8 mouse cellular contexts compared by ENCODE assay signal in genomic region chr12:101818608-101819370, GRCm38 (mm10). TPM values are rescaled to one million over a fixed set of nuclear protein-coding genes. Genes with fewer than 3 reads are reported as not detected.
DNase-seq lines count a peak whose midpoint lies in the region; ATAC-seq lines count a peak whose summit lies in the region.

Fbln5 (minus strand) TSS chr12:101819055.

- H3K4me1 ChIP-seq in embryonic facial prominence, embryonic 14.5 days (ENCODE audit: control insufficient read depth, insufficient read depth, low read length): peaks cover 20% of the 10 kb centered on the region
- H3K4me1 ChIP-seq in heart, embryonic 13.5 days: peaks cover 19% of the 10 kb centered on the region
- H3K4me1 ChIP-seq in kidney, embryonic 15.5 days: peaks cover 11% of the 10 kb centered on the region
- 0 out of 2 replicates have a peak, but pooled peaks cover 14% of the 10 kb centered on the region for H3K4me1 ChIP-seq in lung, embryonic 15.5 days

- peak within 1 kb of the TSS; percentile 61 for H3K9ac ChIP-seq in embryonic facial prominence, embryonic 14.5 days (ENCODE audit: low read depth, low read length)
- H3K9ac ChIP-seq in heart, embryonic 13.5 days: peak within 1 kb of the TSS; percentile 76
- H3K9ac ChIP-seq in kidney, embryonic 15.5 days: peak within 1 kb of the TSS; percentile 47
- peak within 1 kb of the TSS; percentile 43 for H3K9ac ChIP-seq in lung, embryonic 15.5 days

- ATAC-seq in embryonic facial prominence, embryonic 14.5 days (ENCODE audit: low read depth): peak; percentile 95
- 0 out of 2 replicates have a peak, but pooled peaks have one; percentile 38 for ATAC-seq in heart, embryonic 13.5 days (ENCODE audit: extremely low read depth, insufficient number of reproducible peaks, low FRiP score, low TSS enrichment)
- ATAC-seq in kidney, embryonic 15.5 days (replicated peaks; ENCODE audit: low FRiP score): peak; percentile 90
- peak; percentile 93 for ATAC-seq in lung, embryonic 15.5 days (ENCODE audit: borderline replicate concordance, extremely low read depth, low FRiP score, low TSS enrichment)
- ATAC-seq in inflammation-experienced regulatory T-cells, adult 6 months: no peak

- H3K4me2 ChIP-seq in embryonic facial prominence, embryonic 14.5 days (ENCODE audit: low read depth, low read length): peak within 1 kb of the TSS; percentile 87
- H3K4me2 ChIP-seq in heart, embryonic 13.5 days: peak within 1 kb of the TSS; percentile 96
- peak within 1 kb of the TSS; percentile 97 for H3K4me2 ChIP-seq in kidney, embryonic 15.5 days
- H3K4me2 ChIP-seq in lung, embryonic 15.5 days: peak within 1 kb of the TSS; percentile 80

- H3K4me3 ChIP-seq in embryonic facial prominence, embryonic 14.5 days (ENCODE audit: low read depth, low read length): peak within 1 kb of the TSS; percentile 56
- peak within 1 kb of the TSS; percentile 56 for H3K4me3 ChIP-seq in heart, embryonic 13.5 days
- peak within 1 kb of the TSS; percentile 58 for H3K4me3 ChIP-seq in kidney, embryonic 15.5 days (replicated peaks)
- H3K4me3 ChIP-seq in lung, embryonic 15.5 days: peak within 1 kb of the TSS; percentile 49

- no peaks in the 10 kb centered on the region for H3K9me3 ChIP-seq in embryonic facial prominence, embryonic 14.5 days (ENCODE audit: control insufficient read depth, low read length)
- H3K9me3 ChIP-seq in heart, embryonic 13.5 days: no peaks in the 10 kb centered on the region
- H3K9me3 ChIP-seq in kidney, embryonic 15.5 days (replicated peaks): no peaks in the 10 kb centered on the region
- no peaks in the 10 kb centered on the region for H3K9me3 ChIP-seq in lung, embryonic 15.5 days

- under 1% methylated on average over 46 of the region's 46 CpGs for WGBS in embryonic facial prominence, embryonic 14.5 days
- WGBS in heart, embryonic 13.5 days: under 1% methylated on average over 46 of the region's 46 CpGs
- WGBS in kidney, embryonic 15.5 days: under 1% methylated on average over 46 of the region's 46 CpGs
- under 1% methylated on average over 46 of the region's 46 CpGs for WGBS in lung, embryonic 15.5 days

- no peaks in the 10 kb centered on the region for H3K27me3 ChIP-seq in embryonic facial prominence, embryonic 14.5 days (replicated peaks; ENCODE audit: control insufficient read depth, insufficient read depth, low read length)
- peaks cover 24% of the 10 kb centered on the region for H3K27me3 ChIP-seq in heart, embryonic 13.5 days (replicated peaks)
- H3K27me3 ChIP-seq in kidney, embryonic 15.5 days: peaks cover 12% of the 10 kb centered on the region; the same call in 1 of the 2 replicates
- H3K27me3 ChIP-seq in lung, embryonic 15.5 days: no peaks in the 10 kb centered on the region

- peak; percentile 2 to 5 for DNase-seq in spleen, postnatal 36 days (ENCODE audit: low spot score in 2 of 2)
- no peak for DNase-seq in spleen, postnatal 4 days (ENCODE audit: low spot score in 2 of 2)
- peak; percentile 95 for DNase-seq in embryonic facial prominence, embryonic 14.5 days (ENCODE audit: low spot score)
- DNase-seq in ovary, postnatal 10 days (ENCODE audit: low spot score): peak; percentile 34

- H3K36me3 ChIP-seq in embryonic facial prominence, embryonic 14.5 days (ENCODE audit: control insufficient read depth, insufficient read depth, low read length): no peaks in the 10 kb centered on the region
- no peaks in the 10 kb centered on the region for H3K36me3 ChIP-seq in heart, embryonic 13.5 days
- H3K36me3 ChIP-seq in kidney, embryonic 15.5 days: no peaks in the 10 kb centered on the region
- H3K36me3 ChIP-seq in lung, embryonic 15.5 days: no peaks in the 10 kb centered on the region

- H3K27ac ChIP-seq in embryonic facial prominence, embryonic 14.5 days (replicated peaks; ENCODE audit: low read depth, low read length): peak within 1 kb of the TSS; percentile 95
- H3K27ac ChIP-seq in heart, embryonic 13.5 days (replicated peaks): peak within 1 kb of the TSS; percentile 87
- H3K27ac ChIP-seq in kidney, embryonic 15.5 days: peak within 1 kb of the TSS; percentile 87
- peak within 1 kb of the TSS; percentile 84 for H3K27ac ChIP-seq in lung, embryonic 15.5 days

RNA-seq across cellular contexts. Expression of gene Fbln5, which starts in this region (rescaled TPM):
- polyA plus RNA-seq in embryonic facial prominence, embryonic 14.5 days (2014; fragmentation: Nextera tagmentation; extraction: Ambion mirVana): 143 and 156 TPM in 2 replicates
- polyA plus RNA-seq in heart, embryonic 13.5 days (2015; fragmentation: Nextera tagmentation; extraction: Ambion mirVana): 154 and 160 TPM in 2 replicates
- 111 and 112 TPM in 2 replicates for polyA plus RNA-seq in kidney, embryonic 15.5 days (2015; fragmentation: Nextera tagmentation; extraction: Ambion mirVana)
- 142 and 153 TPM in 2 replicates for polyA plus RNA-seq in lung, embryonic 15.5 days (2015; fragmentation: Nextera tagmentation; extraction: Ambion mirVana)
- polyA plus RNA-seq in inflammation-experienced regulatory T-cells, adult 6 months (2017; shearing (Covaris generic)): not detected

Comparison
In these comparisons a context has a peak if more than half of its experiments do, and no peak if none do; other contexts are left out.
1. RNA of gene Fbln5 (polyA plus RNA-seq): 154 to 160 TPM in heart, embryonic 13.5 days, 143 to 156 TPM in embryonic facial prominence, embryonic 14.5 days, 142 to 153 TPM in lung, embryonic 15.5 days and 111 to 112 TPM in kidney, embryonic 15.5 days; not detected in inflammation-experienced regulatory T-cells, adult 6 months; every median in the first group is over 100 times any median in the second.
2. DNase-seq: peak in spleen, postnatal 36 days (2 of 2), embryonic facial prominence, embryonic 14.5 days (single experiment) and ovary, postnatal 10 days (single experiment); none in spleen, postnatal 4 days (0 of 2).
3. Peak in every context shown above with its lines, with median percentiles within 50 percentile points of each other: H3K27ac ChIP-seq, H3K4me2 ChIP-seq, H3K4me3 ChIP-seq and H3K9ac ChIP-seq.